Mouse (Mus musculus) bone marrow, adult 2 months (tissue): ENCODE data around the gene Snx4.

Experiments
- CTCF ChIP-seq: fragments of 200-500 bp; IDR thresholded peaks from 2 replicates; pipeline ENCODE4 v1.5.1; 2011; ENCODE audit warnings: low read length, control low read depth; ENCODE audit not compliant: control insufficient read depth, insufficient read depth
- POLR2A ChIP-seq: fragments of 200-500 bp; IDR thresholded peaks from 2 replicates; pipeline ENCODE4 v1.6.1; 2011; ENCODE audit warnings: low read depth, mild to moderate bottlenecking, control low read depth, low read length, borderline replicate concordance; ENCODE audit not compliant: control insufficient read depth

DNA sequence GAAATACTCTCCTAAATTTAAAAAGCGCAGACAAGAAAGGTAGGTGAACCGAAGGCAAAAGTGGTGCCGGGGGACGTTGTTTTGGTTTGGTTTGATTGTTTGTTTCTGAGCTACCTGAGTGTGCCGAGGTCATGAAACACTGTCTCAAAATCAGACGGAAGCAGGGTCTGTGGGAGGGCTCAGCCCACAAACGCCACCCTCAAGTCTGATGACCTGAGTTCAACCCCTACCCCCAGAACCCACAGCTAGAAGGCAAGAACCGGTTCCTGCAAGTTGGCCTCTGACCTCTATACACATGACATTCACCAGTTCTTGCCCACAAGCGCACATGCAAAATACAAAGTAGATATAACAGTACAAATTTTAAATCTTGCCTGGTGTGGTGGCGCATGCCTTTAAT, 86.4 kb downstream of the Snx4 start:
- TF ChIP-seq CTCF, result no peak
- TF ChIP-seq POLR2A, result no peak
